Mouse (Mus musculus) ovary, postnatal 14 days (tissue): ENCODE results near the gene Mrgprb5.
"Not testable (repeated sequence)": the region's sequence is repeated elsewhere in the genome, so short reads cannot be mapped to it uniquely, and the experiment has no call there.

Experiments used
- DNase-seq: peaks from one replicate; pipeline ENCODE4 v3.0.0; 2022; ENCODE audit warnings: low spot score

Gene Mrgprb5

DNA sequence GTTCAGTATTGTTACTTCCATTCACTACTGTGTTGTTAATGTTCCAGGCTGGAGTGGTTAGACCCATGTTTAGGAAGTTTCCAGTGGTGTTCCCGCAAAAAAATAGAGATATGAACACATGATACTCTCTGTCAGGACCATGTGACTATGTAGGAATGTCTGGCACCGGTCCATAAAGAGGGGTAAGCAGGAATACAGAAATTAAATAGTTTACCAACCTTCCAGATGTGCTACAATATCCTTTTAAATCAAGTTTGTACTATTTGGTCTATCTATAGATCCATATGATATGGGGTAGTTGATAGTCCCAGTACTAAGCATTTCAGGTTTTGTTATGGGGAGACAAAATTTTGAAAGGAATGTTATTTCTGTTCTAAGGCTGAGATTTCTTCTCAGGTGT lies at the start of gene Mrgprb5:
Mrgprb5 (minus strand) TSS at position 101 of the 400 bp plus-strand sequence.
- no peak for DNase-seq

DNA sequence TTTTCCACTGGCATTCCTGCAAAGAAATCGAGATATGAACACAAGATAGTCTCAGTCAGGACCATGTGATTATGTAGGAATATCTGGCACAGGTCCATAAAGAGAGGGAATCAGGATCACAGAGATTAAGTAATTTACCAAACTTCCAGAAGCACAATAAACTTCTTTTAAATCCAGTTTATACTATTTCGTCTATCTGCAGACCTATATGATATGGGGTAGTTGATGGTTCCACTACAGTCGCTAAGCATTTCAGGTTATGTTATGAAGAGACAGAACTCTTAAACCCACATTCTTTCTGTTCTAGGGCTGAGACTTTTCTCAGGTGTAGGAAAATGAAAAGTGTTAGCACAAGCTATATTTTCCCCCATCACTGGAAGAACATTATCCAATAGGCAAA lies 30.4 kb upstream of the Mrgprb5 start, which contains the start of gene Mrgprb4:
Mrgprb4 (minus strand) TSS at position 101 of the 400 bp plus-strand sequence.
- no peak for DNase-seq

DNA sequence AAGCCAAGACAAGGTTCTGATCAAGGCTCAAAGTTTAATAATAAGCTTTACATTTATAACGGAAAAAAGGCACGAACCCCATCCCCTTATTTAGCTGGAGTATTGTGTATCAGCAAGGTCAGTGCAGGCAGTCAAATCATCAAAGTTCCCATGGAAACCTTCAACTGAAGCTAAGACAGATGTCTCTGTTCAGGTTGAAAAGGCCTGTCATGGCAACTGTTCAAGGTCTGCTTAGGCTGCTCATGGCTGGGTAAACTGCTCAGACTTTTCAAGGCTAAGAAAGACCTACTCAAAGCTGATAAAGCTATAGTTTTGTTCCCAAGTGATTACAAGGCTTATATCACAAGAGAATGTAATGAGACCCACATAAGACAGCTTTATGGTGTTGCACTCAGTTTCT lies 1.3 kb downstream of the Mrgprb5 start:
- DNase-seq: no peak

DNA sequence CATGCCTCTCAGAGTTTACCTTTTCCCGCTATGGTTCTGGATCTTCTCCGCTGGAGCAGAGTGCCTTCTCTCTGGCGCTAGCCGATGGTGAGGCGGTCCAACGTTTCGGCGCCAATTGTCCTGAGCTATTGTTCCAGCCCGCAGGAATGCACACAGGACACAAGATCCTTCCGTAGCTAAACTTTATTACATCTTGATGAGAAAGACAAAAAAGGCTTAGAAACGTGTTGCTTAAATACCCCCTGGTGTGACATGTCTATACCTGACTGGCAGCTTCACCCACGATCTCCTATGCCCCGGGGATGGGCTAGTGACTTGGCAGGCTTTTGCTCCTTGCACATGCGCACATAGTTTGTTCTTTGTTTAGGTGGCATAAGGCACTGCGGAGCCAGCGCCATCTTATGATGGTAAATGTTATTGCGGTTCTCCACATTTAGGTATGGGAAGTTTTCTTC lies 30.5 kb downstream of the Mrgprb5 start:
- DNase-seq: no peak

DNA sequence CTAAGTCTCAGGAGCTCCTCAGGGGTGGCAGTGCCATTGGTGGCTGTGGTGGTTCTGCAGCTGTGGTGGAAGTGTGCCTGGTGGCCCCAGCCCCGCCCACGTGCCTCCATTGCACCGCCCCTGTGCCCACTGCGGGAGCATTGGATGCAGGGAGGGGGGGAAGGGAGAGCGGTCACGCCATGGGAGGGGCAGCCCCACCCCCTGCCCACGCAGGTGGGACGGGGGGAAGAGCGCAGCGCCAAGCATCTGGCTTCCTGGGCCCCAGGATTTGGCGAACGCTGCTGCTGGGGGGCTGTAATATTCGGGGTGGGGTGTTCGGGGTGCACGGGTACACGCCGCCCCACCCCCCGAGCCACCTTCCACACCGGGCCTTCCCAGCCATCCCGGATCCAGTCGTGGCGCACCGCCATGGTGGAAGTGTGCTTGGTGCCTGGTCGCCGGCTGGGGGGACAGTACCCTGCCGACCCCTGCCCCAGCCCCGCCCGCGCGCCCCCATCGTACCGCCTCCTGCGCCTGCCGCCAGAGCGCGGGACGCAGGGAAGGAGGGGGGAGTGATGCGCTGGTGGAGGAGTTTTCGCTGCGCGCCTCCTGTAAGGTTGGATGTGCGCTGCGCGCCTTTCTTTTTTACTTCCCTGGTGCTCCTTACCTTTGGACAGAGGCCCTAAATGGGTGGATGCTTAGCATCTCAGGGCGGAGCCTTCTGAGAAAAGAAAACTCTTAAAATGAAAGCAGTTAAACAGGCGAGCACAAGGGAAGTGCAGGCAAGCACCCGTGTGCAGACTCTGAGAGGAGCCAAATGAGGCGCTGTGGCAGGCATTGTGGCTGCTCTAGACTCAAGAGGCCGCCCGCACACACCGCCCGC lies 31.4 kb downstream of the Mrgprb5 start:
- DNase-seq: no peak

DNA sequence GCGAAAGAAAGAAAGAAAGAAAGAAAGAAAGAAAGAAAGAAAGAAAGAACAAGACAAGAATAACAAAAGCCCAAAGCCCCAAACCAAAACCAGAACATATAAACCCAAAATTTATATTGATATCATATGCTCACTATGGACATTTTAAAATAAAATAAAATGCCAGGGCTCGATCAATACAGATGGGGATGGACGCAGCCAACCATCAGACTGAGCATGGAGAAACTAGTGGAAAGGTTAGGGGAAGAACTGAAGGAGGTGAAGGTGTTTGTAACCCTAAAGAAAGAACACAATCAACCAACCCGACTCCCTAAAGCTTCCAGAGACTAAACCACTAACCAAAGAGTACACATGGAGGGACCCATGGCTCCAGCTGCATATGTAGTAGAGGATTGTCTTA lies 36.1 kb downstream of the Mrgprb5 start:
- no peak for DNase-seq

DNA sequence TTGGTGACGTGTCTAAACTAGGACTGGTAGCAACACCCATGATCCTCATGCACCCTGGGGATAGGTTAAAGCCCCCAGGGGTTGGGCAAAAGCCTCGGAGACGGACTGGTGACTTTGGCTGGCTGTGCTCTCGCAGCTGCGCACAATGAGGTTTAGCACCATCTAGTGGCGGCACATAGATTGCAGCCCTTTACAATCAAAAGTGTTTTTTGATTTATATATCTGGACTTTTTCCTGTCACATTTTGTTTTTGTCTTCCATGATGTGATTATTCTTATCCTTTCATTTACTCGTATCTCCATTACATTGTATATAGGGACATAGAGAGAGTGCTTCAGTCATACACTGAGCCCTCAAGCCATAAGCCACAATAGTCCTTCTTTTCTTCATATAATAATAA lies 36.6 kb downstream of the Mrgprb5 start:
- DNase-seq: not testable (repeated sequence)

DNA sequence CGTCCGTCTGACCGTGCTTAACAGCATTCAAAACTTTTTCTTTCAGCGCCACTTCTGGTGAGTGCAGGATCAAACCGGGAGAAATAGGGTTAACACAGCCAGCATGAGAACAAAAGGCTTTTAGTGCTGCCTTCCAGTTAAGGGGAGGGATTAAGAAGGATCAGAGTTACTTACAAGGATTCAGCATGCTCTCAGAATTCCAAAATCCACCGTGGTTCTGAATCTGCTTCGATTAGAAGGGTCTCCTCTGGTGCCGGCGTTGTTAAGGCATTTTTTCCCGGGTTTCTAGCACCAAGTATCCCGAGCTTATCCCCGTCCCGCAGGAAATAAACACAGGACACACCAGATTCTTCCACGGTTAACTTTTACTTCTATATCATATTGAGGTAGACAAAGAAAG lies 37.0 kb downstream of the Mrgprb5 start:
- DNase-seq: not testable (repeated sequence)

DNA sequence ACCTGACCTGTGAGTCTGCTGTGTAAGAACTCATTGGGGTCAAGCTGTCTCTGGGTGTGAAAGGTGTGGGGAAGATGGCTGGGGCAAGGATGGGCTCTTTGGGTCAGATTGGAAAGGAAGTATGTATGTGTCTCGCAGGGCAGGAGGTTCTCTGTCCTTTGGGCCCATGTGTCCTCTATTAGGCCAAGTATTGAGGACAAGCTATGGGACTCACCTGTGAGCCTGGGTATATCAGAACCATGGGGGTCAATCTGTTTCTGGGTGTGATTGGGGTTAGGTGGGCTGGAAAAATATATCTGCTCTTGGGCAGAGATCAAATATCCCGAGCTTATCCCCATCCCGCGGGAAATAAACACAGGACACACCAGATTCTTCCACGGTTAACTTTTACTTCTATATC lies 45.0 kb downstream of the Mrgprb5 start:
- DNase-seq: no peak
